Mouse (Mus musculus) liver, embryonic 12.5 days (tissue): ENCODE results near the gene Mtrex. TPM values are rescaled to one million over a fixed set of nuclear protein-coding genes. Genes with fewer than 3 reads are reported as not detected.

ENCODE experiments used
- ATAC-seq: fragments of 200-750 bp; cut with Nextera tagmentation; 2 replicates; pipeline ENCODE4 v1.8.0; 2017; ENCODE audit warnings: moderate number of reproducible peaks, mild to moderate bottlenecking, moderate library complexity
- H3K27ac ChIP-seq: fragments of 300-500 bp; sonication (generic); 2 replicates; pipeline ENCODE4 v1.5.1; 2016; ENCODE audit warnings: mild to moderate bottlenecking
- H3K27me3 ChIP-seq: fragments of 300-500 bp; sonication (generic); replicated peaks from 2 replicates; pipeline ENCODE4 v1.6.1; 2016; ENCODE audit warnings: mild to moderate bottlenecking, moderate library complexity
- H3K36me3 ChIP-seq: fragments of 300-500 bp; sonication (generic); 2 replicates; pipeline ENCODE4 v1.6.1; 2016; ENCODE audit warnings: mild to moderate bottlenecking, moderate library complexity
- H3K4me1 ChIP-seq: fragments of 300-500 bp; sonication (generic); 2 replicates; pipeline ENCODE4 v1.6.1; 2016
- H3K4me2 ChIP-seq: fragments of 300-500 bp; sonication (generic); 2 replicates; pipeline ENCODE4 v1.6.1; 2016; ENCODE audit warnings: mild to moderate bottlenecking, moderate library complexity
- H3K4me3 ChIP-seq: fragments of 300-500 bp; sonication (generic); 2 replicates; pipeline ENCODE4 v1.5.1; 2016; ENCODE audit warnings: mild to moderate bottlenecking, moderate library complexity
- H3K9ac ChIP-seq: fragments of 300-500 bp; sonication (generic); 2 replicates; pipeline ENCODE4 v1.6.1; 2016; ENCODE audit warnings: mild to moderate bottlenecking, moderate library complexity
- H3K9me3 ChIP-seq: fragments of 300-500 bp; sonication (generic); replicated peaks from 2 replicates; pipeline ENCODE4 v1.6.1; 2016; ENCODE audit warnings: mild to moderate bottlenecking, moderate library complexity
- WGBS: fragments of 180-500 bp; shearing (Covaris S2); methylation state at CpG from one replicate; pipeline ENCODE4 v1.1.7; 2016; ENCODE audit not compliant: insufficient replicate concordance; 5-methylcytosine and 5-hydroxymethylcytosine counted together
- polyA plus RNA-seq: library from polyadenylated mRNA; unstranded; fragments of >200 nt; fragmentation: Nextera tagmentation; extraction: Ambion mirVana; gene quantifications from 2 replicates; pipeline ENCODE4 v1.2.1, GENCODE M21; 2016

Gene Mtrex
- polyA plus RNA-seq, 1 experiment from 2014 or later, result 62.8 TPM

GRCm38 (mm10) chr13:112862978-112863677, 64.1 kb downstream of the Mtrex start:
- peaks cover 86% of the 10 kb centered on the region for H3K36me3 ChIP-seq
- H3K9ac ChIP-seq, result no peak overlapping the region
- peaks cover 26% of the 10 kb centered on the region for H3K4me1 ChIP-seq
- H3K27me3 ChIP-seq, result no peaks in the 10 kb centered on the region
- H3K9me3 ChIP-seq, result no peaks in the 10 kb centered on the region
- H3K27ac ChIP-seq, result no peak overlapping the region
- ATAC-seq, result no peak
- H3K4me3 ChIP-seq, result no peak overlapping the region
- WGBS, result 71% methylated on average over 1 of the region's 1 CpGs
- H3K4me2 ChIP-seq, result no peak overlapping the region

GRCm38 (mm10) chr13:112862342-112862741, 64.9 kb downstream of the Mtrex start:
- no peak overlapping the region for H3K27ac ChIP-seq
- no peak for ATAC-seq

GRCm38 (mm10) chr13:112861825-112862306, 65.3 kb downstream of the Mtrex start:
- H3K4me1 ChIP-seq, result peaks cover 18% of the 10 kb centered on the region
- no peak overlapping the region for H3K27ac ChIP-seq
- peaks cover 85% of the 10 kb centered on the region for H3K36me3 ChIP-seq
- H3K4me2 ChIP-seq, result no peak overlapping the region
- H3K9ac ChIP-seq, result no peak overlapping the region
- H3K4me3 ChIP-seq, result no peak overlapping the region
- H3K27me3 ChIP-seq, result no peaks in the 10 kb centered on the region
- no peaks in the 10 kb centered on the region for H3K9me3 ChIP-seq
- ATAC-seq, result no peak
- WGBS, result 73% methylated on average over 5 of the region's 5 CpGs

More at GRCm38 (mm10) chr13:112862342-112862741, 64.9 kb downstream of the Mtrex start:
- H3K4me1 ChIP-seq, result peaks cover 23% of the 10 kb centered on the region
- WGBS, result 82% methylated on average over 3 of the region's 3 CpGs
- H3K9ac ChIP-seq, result no peak overlapping the region
- H3K27me3 ChIP-seq, result no peaks in the 10 kb centered on the region
- no peak overlapping the region for H3K4me2 ChIP-seq
- no peaks in the 10 kb centered on the region for H3K9me3 ChIP-seq
- H3K36me3 ChIP-seq, result peaks cover 84% of the 10 kb centered on the region
- no peak overlapping the region for H3K4me3 ChIP-seq

GRCm38 (mm10) chr13:112860911-112861310, 66.3 kb downstream of the Mtrex start:
- Histone ChIP-seq H3K4me2 (no peak overlapping the region), H3K9me3 (no peaks in the 10 kb centered on the region), H3K4me3 (no peak overlapping the region), H3K27me3 (no peaks in the 10 kb centered on the region), H3K27ac (no peak overlapping the region), H3K4me1 (peaks cover 9% of the 10 kb centered on the region), H3K36me3 (peaks cover 78% of the 10 kb centered on the region), H3K9ac (no peak overlapping the region)
- ATAC-seq, result no peak
- 87% methylated on average over 9 of the region's 9 CpGs for WGBS

- Histone ChIP-seq H3K4me2 (no peak overlapping the region), H3K36me3 (peaks cover 73% of the 10 kb centered on the region), H3K27me3 (no peaks in the 10 kb centered on the region), H3K4me3 (no peak overlapping the region), H3K4me1 (peaks cover 9% of the 10 kb centered on the region), H3K27ac (no peak overlapping the region), H3K9ac (no peak overlapping the region), H3K9me3 (no peaks in the 10 kb centered on the region)
- ATAC-seq, result no peak
- WGBS, result 80% methylated on average over 2 of the region's 2 CpGs
These were observed 66.8 kb downstream of the Mtrex start for GRCm38 (mm10) chr13:112860370-112860769.

GRCm38 (mm10) chr13:112859574-112860134, 67.5 kb downstream of the Mtrex start:
- no peaks in the 10 kb centered on the region for H3K9me3 ChIP-seq
- H3K36me3 ChIP-seq, result peaks cover 66% of the 10 kb centered on the region
- no peak overlapping the region for H3K27ac ChIP-seq
- peaks cover 9% of the 10 kb centered on the region for H3K4me1 ChIP-seq
- ATAC-seq, result no peak
- no peak overlapping the region for H3K4me2 ChIP-seq
- no peak overlapping the region for H3K4me3 ChIP-seq
- H3K27me3 ChIP-seq, result no peaks in the 10 kb centered on the region
- 80% methylated on average over 21 of the region's 21 CpGs for WGBS
- no peak overlapping the region for H3K9ac ChIP-seq

GRCm38 (mm10) chr13:112857921-112858320, 69.3 kb downstream of the Mtrex start:
- Histone ChIP-seq H3K27ac (no peak overlapping the region), H3K9ac (no peak overlapping the region), H3K36me3 (peaks cover 49% of the 10 kb centered on the region), H3K4me2 (no peak overlapping the region), H3K27me3 (no peaks in the 10 kb centered on the region), H3K4me1 (peaks cover 9% of the 10 kb centered on the region), H3K4me3 (no peak overlapping the region), H3K9me3 (no peaks in the 10 kb centered on the region)
- no peak for ATAC-seq
- 75% methylated on average over 7 of the region's 7 CpGs for WGBS

GRCm38 (mm10) chr13:112854402-112854801, 72.8 kb downstream of the Mtrex start:
- no peak overlapping the region for H3K9ac ChIP-seq
- H3K9me3 ChIP-seq, result no peaks in the 10 kb centered on the region
- no peak for ATAC-seq
- peaks cover 18% of the 10 kb centered on the region for H3K36me3 ChIP-seq
- no peak overlapping the region for H3K27ac ChIP-seq
- WGBS, result 76% methylated on average over 6 of the region's 6 CpGs
- H3K4me3 ChIP-seq, result no peak overlapping the region
- no peaks in the 10 kb centered on the region for H3K4me1 ChIP-seq
- no peaks in the 10 kb centered on the region for H3K27me3 ChIP-seq
- H3K4me2 ChIP-seq, result no peak overlapping the region

GRCm38 (mm10) chr13:112853710-112854316, 73.4 kb downstream of the Mtrex start:
- Histone ChIP-seq H3K9ac (no peak overlapping the region), H3K27ac (no peak overlapping the region), H3K9me3 (no peaks in the 10 kb centered on the region), H3K4me2 (no peak overlapping the region), H3K4me3 (no peak overlapping the region), H3K27me3 (no peaks in the 10 kb centered on the region), H3K4me1 (no peaks in the 10 kb centered on the region), H3K36me3 (peaks cover 14% of the 10 kb centered on the region)
- 81% methylated on average over 17 of the region's 17 CpGs for WGBS
- ATAC-seq, result no peak

GRCm38 (mm10) chr13:112845931-112846330, 81.3 kb downstream of the Mtrex start:
- no peak for ATAC-seq
- Histone ChIP-seq H3K36me3 (peaks cover 36% of the 10 kb centered on the region), H3K4me3 (no peak overlapping the region), H3K9me3 (peaks cover 7% of the 10 kb centered on the region; the same call in 1 of the 2 replicates), H3K9ac (no peak overlapping the region), H3K4me1 (no peaks in the 10 kb centered on the region), H3K27ac (no peak overlapping the region), H3K4me2 (no peak overlapping the region), H3K27me3 (0 out of 2 replicates have a peak, but pooled peaks cover 5% of the 10 kb centered on the region)
- WGBS, result 89% methylated on average over 3 of the region's 3 CpGs

- Histone ChIP-seq H3K4me3 (no peak overlapping the region), H3K27ac (no peak overlapping the region), H3K27me3 (no peaks in the 10 kb centered on the region), H3K9ac (no peak overlapping the region), H3K9me3 (peaks cover 5% of the 10 kb centered on the region; the same call in 1 of the 2 replicates), H3K36me3 (peaks cover 27% of the 10 kb centered on the region), H3K4me1 (peaks cover 36% of the 10 kb centered on the region), H3K4me2 (no peak overlapping the region)
- no peak for ATAC-seq
- WGBS, result 86% methylated on average over 16 of the region's 16 CpGs
These were observed 86.7 kb downstream of the Mtrex start for GRCm38 (mm10) chr13:112840241-112841087.
